Mouse (Mus musculus) c-Kit-negative CD71-positive TER-119-positive erythroid progenitor cells, embryonic 14.5 days (primary cell): ENCODE data around the gene Apobec2.

Source experiments
- DNase-seq: peaks from one replicate; pipeline ENCODE4 v3.0.0-alpha.2; 2013; ENCODE audit warnings: low read depth, low spot score

The Apobec2 gene

GRCm38 (mm10) chr17:48409380-48410298, 23.1 kb downstream of the Apobec2 start, which contains the start of the genes Nfya and Oard1:
Gene Nfya (minus strand): TSS chr17:48409906.
Gene Oard1 (plus strand): TSS chr17:48410014.
- peak; percentile 99 for DNase-seq

DNA sequence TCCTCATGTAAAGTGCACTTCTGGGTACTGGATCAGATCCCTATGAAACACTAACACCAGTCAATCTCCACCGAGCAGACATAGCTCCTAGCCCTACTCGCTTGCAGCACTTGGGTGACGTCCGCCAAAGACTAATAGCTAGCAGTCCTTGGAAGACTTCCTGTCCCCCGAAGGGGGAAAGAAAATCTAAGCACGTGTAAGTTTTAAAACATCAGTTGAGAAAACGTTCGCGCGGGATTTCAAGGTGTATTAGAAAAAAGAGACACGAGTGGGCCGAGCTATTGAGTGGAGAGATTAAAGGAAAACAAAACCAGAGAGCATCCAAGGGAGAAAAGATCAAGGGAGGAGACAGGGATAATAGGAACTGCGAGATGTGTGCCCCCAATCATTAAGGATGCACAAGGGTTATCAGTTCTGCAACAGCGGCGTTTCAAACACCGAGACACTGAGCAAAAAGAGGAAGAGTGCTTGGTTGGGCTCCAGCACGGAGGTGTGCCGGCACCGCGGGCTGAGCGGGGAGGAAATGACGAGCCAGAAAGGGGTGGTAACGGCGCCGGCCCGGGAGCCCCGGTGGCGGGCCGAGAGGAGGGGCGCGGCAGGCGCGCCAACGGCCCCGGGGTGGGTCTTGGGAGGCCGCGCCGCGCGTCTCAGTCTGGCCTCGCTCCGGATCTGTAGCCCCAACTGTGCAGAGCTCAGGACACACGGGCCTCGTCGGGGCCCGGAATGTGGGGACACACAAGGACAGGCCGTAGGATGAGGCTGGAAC, 24.0 kb downstream of the Apobec2 start:
- DNase-seq: peak; percentile 57

- DNase-seq: no peak
These were observed 24.7 kb downstream of the Apobec2 start for GRCm38 (mm10) chr17:48407910-48408525.

- DNase-seq: peak; percentile 41
These were observed 25.6 kb downstream of the Apobec2 start for GRCm38 (mm10) chr17:48407154-48407553.

DNA sequence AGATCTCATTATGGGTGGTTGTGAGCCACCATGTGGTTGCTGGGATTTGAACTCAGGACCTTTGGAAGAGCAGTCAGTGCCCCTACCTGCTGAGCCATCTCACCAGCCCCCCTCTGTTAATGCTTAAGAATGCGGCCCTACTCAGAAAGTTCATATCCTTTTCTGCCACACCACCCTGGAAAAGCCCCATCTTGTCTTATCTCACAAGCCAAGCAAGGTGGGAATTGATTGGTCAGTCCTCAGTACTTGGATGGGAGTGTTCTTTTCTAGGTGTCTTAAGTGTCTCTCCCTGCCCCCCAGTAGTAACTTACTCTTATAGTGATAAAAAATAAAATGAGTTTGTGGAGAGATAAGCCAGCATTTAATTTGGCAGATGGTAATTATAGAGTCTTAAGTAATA, 28.0 kb downstream of the Apobec2 start:
- no peak for DNase-seq

- no peak for DNase-seq
These were observed 28.9 kb downstream of the Apobec2 start for GRCm38 (mm10) chr17:48403848-48404247.

DNA sequence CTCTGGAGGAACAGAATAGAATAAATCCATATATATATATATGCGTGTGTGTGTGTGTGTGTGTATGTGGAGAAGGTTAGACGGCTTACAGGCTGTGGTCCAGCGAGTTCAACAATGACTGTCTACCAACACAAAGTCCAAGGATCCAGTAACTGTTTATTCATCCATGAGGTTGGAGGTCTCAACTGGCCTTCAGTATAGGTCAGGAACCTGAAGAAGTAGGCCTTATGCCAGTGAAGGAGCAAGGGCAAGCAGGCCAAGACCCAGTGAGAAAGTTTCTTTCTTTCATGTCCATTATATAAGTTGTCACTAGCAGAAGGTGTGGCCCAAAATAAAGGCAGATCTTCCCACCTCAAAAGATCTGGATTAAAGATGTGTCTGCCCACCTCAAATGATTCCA, 30.0 kb downstream of the Apobec2 start:
- DNase-seq: no peak

GRCm38 (mm10) chr17:48401710-48402109, 31.0 kb downstream of the Apobec2 start:
- no peak for DNase-seq

- no peak for DNase-seq
These were observed 40.1 kb downstream of the Apobec2 start for GRCm38 (mm10) chr17:48392616-48393015.

DNA sequence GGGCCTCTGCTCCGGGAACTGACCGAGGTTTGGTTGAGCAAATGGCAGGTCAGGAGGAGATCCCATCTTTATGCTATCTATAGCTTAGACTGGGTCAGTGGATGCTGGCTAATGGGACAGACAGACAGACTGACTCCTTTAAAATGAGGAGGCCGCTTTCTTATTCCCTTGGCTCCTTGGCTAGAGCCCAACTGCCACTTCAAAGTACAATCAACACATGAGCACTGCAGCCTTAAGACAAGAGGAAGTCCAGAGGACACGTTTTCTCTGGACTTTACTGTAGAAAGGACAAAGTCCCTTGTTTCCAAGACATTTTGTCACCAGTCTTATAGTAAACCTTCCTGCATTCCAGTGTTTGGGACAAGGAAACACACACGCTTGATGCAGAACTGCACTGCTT, 41.3 kb downstream of the Apobec2 start:
- no peak for DNase-seq

GRCm38 (mm10) chr17:48389442-48389841, 43.3 kb downstream of the Apobec2 start:
- no peak for DNase-seq

DNA sequence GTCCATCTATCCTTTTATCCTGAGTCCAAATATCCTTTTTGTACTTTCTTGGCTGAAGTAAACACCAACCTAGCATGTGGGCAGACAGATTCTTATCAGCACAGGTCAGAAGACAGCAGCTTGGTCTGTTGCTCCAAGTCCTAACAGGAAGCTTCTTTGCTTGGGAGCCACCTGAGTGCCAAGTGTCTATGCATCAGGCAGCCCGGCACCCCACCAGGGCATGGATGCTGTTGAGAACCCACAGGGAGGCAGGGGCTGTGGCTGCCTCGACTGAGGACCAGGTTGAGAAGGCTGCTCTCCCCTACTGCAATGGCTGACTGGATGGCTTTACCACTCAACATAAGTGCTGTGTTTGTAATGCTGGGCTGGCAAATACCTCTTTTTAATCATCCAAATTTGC, 44.1 kb downstream of the Apobec2 start:
- no peak for DNase-seq

GRCm38 (mm10) chr17:48385786-48386461, 46.8 kb downstream of the Apobec2 start:
- DNase-seq: no peak

GRCm38 (mm10) chr17:48379050-48379449, 53.7 kb downstream of the Apobec2 start:
- no peak for DNase-seq

DNA sequence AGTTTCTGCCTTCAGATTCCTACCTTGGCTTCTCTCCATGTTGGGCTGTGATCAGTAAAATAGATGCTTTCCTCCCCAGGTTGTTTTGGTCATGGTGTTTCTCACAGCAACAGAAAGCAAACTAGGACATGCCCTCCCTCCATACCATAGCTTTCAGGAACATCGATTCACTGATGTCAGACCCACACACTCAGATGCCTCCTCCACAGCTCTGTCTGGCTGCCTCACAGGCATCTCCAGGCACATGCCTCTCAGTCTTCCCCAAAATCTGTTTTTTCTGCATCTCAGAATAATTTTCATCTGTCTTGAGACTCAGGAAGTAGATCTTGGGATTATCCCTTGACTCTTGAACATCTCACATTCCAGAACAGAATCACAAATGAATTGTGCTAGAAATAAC, 56.6 kb downstream of the Apobec2 start:
- no peak for DNase-seq

DNA sequence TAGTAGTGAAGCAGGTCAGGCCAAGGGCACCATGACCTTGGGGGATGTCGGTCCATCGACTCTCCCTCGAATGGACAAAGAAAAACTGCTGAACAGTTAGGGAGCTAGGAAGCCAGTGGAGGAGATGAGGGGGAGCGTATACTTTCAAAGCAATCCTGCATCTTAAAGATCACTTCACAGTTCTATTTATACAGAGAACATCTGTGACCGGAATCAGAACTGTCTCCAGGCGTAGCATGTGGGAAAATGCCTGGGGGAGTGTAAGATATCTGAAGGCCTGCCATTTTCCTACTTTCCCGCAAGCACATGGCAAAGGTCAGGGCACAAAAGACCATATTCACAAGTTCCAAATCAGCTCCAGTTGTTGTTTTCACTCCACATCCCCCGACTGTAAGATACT, 59.7 kb downstream of the Apobec2 start:
- no peak for DNase-seq

- DNase-seq: no peak
These were observed 61.1 kb downstream of the Apobec2 start for GRCm38 (mm10) chr17:48371621-48372020.
